Mouse (Mus musculus): ENCODE measurements at regions not wholly inside any gene's neighbourhood (a gene's known extent, or its start where the extent isn't known, plus 50 kb on each side); places are given as distances from the start of the nearest gene placed in this dataset.
"Not testable (repeated sequence)": the region's sequence is repeated elsewhere in the genome, so short reads cannot be mapped to it uniquely, and the experiment has no call there.

GRCm38 (mm10) chr3:37810763-37811162 is 86.5 kb upstream of the Gm5148 start:
- Histone ChIP-seq H3K27ac (no peak overlapping the region), H3K9ac (no peak overlapping the region), H3K4me1 (peaks cover 2% of the 10 kb centered on the region), H3K27me3 (no peaks in the 10 kb centered on the region), H3K4me2 (no peak overlapping the region), H3K9me3 (peaks cover 6% of the 10 kb centered on the region; the same call in 1 of the 2 replicates), H3K4me3 (no peak overlapping the region), H3K36me3 (no peaks in the 10 kb centered on the region)
- 85% methylated on average over 2 of the region's 2 CpGs for WGBS
- no peak for ATAC-seq (ENCODE audit: insufficient number of reproducible peaks, insufficient read depth, low FRiP score, low TSS enrichment, low read depth)

- Histone ChIP-seq H3K27me3 (no peaks in the 10 kb centered on the region), H3K36me3 (no peaks in the 10 kb centered on the region), H3K27ac (no peak overlapping the region), H3K9me3 (peaks cover 6% of the 10 kb centered on the region; the same call in 1 of the 2 replicates), H3K4me1 (peaks cover 15% of the 10 kb centered on the region), H3K4me2 (no peak overlapping the region), H3K9ac (no peak overlapping the region), H3K4me3 (no peak overlapping the region)
- ATAC-seq (ENCODE audit: insufficient number of reproducible peaks, insufficient read depth, low FRiP score, low TSS enrichment, low read depth), result 0 out of 2 replicates have a peak, but pooled peaks have one; percentile 29
- 26% methylated on average over 6 of the region's 6 CpGs for WGBS
Measured at GRCm38 (mm10) chr3:37805805-37806148, 81.5 kb upstream of the Gm5148 start.

GRCm38 (mm10) chr3:37804941-37805804 is 80.9 kb upstream of the Gm5148 start:
- Histone ChIP-seq H3K27me3 (no peaks in the 10 kb centered on the region), H3K27ac (no peak overlapping the region), H3K9ac (no peak overlapping the region), H3K4me3 (no peak overlapping the region), H3K4me1 (peaks cover 16% of the 10 kb centered on the region), H3K9me3 (peaks cover 6% of the 10 kb centered on the region; the same call in 1 of the 2 replicates), H3K36me3 (no peaks in the 10 kb centered on the region), H3K4me2 (no peak overlapping the region)
- ATAC-seq (ENCODE audit: insufficient number of reproducible peaks, insufficient read depth, low FRiP score, low TSS enrichment, low read depth), result no peak
- 62% methylated on average over 9 of the region's 9 CpGs for WGBS

- H3K36me3 ChIP-seq, result no peaks in the 10 kb centered on the region
- peaks cover 20% of the 10 kb centered on the region for H3K4me1 ChIP-seq
- peaks cover 2% of the 10 kb centered on the region; the same call in 1 of the 2 replicates for H3K9me3 ChIP-seq
- H3K4me3 ChIP-seq, result no peak overlapping the region
- WGBS, result 42% methylated on average over 5 of the region's 5 CpGs
- no peak overlapping the region for H3K4me2 ChIP-seq
- H3K27me3 ChIP-seq, result no peaks in the 10 kb centered on the region
- H3K9ac ChIP-seq, result no peak overlapping the region
- no peak for ATAC-seq (ENCODE audit: insufficient number of reproducible peaks, insufficient read depth, low FRiP score, low TSS enrichment, low read depth)
- H3K27ac ChIP-seq, result no peak overlapping the region
Measured at GRCm38 (mm10) chr3:37804261-37804660, 80.0 kb upstream of the Gm5148 start.

GRCm38 (mm10) chr3:37803781-37804180 is 79.5 kb upstream of the Gm5148 start:
- H3K4me1 ChIP-seq, result peaks cover 20% of the 10 kb centered on the region
- ATAC-seq (ENCODE audit: insufficient number of reproducible peaks, insufficient read depth, low FRiP score, low TSS enrichment, low read depth); H3K27me3 ChIP-seq; H3K4me2 ChIP-seq; H3K27ac ChIP-seq; H3K9me3 ChIP-seq; H3K36me3 ChIP-seq; H3K9ac ChIP-seq; H3K4me3 ChIP-seq: not testable (repeated sequence)
- 88% methylated on average over 5 of the region's 5 CpGs for WGBS

GRCm38 (mm10) chr3:37801551-37801950 is 77.3 kb upstream of the Gm5148 start:
- Histone ChIP-seq H3K4me3 (no peak overlapping the region), H3K36me3 (no peaks in the 10 kb centered on the region), H3K27ac (no peak overlapping the region), H3K9me3 (no peaks in the 10 kb centered on the region), H3K9ac (no peak overlapping the region), H3K27me3 (no peaks in the 10 kb centered on the region), H3K4me2 (no peak overlapping the region), H3K4me1 (peaks cover 20% of the 10 kb centered on the region)
- WGBS, result 94% methylated on average over 2 of the region's 2 CpGs
- no peak for ATAC-seq (ENCODE audit: insufficient number of reproducible peaks, insufficient read depth, low FRiP score, low TSS enrichment, low read depth)

- Histone ChIP-seq H3K4me2 (no peak overlapping the region), H3K4me3 (no peak overlapping the region), H3K9ac (no peak overlapping the region), H3K27me3 (no peaks in the 10 kb centered on the region), H3K9me3 (no peaks in the 10 kb centered on the region), H3K4me1 (peaks cover 10% of the 10 kb centered on the region), H3K36me3 (no peaks in the 10 kb centered on the region), H3K27ac (no peak overlapping the region)
- ATAC-seq (ENCODE audit: insufficient number of reproducible peaks, insufficient read depth, low FRiP score, low TSS enrichment, low read depth), result no peak
- WGBS, result 37% methylated on average over 6 of the region's 6 CpGs
Measured at GRCm38 (mm10) chr3:37799809-37800208, 75.5 kb upstream of the Gm5148 start.

GRCm38 (mm10) chr3:37789711-37790110 is 65.4 kb upstream of the Gm5148 start:
- peaks cover 41% of the 10 kb centered on the region for H3K4me1 ChIP-seq
- H3K27me3 ChIP-seq, result no peaks in the 10 kb centered on the region
- no peak for ATAC-seq (ENCODE audit: insufficient number of reproducible peaks, insufficient read depth, low FRiP score, low TSS enrichment, low read depth)
- H3K36me3 ChIP-seq, result no peaks in the 10 kb centered on the region
- H3K9me3 ChIP-seq, result no peaks in the 10 kb centered on the region
- 29% methylated on average over 7 of the region's 7 CpGs for WGBS
- peak overlapping the region; percentile 63; the same call in 1 of the 2 replicates for H3K27ac ChIP-seq
- no peak overlapping the region for H3K9ac ChIP-seq
- peak overlapping the region; percentile 1; the same call in 1 of the 2 replicates for H3K4me2 ChIP-seq
- no peak overlapping the region for H3K4me3 ChIP-seq

- no peak for ATAC-seq (ENCODE audit: insufficient number of reproducible peaks, insufficient read depth, low FRiP score, low TSS enrichment, low read depth)
- Histone ChIP-seq H3K36me3 (no peaks in the 10 kb centered on the region), H3K27me3 (no peaks in the 10 kb centered on the region), H3K4me2 (peak overlapping the region; percentile 1; the same call in 1 of the 2 replicates), H3K4me3 (no peak overlapping the region), H3K4me1 (peaks cover 41% of the 10 kb centered on the region), H3K9ac (no peak overlapping the region), H3K9me3 (no peaks in the 10 kb centered on the region), H3K27ac (peak overlapping the region; percentile 63)
- WGBS, result 46% methylated on average over 11 of the region's 11 CpGs
Measured at GRCm38 (mm10) chr3:37789143-37789697, 64.9 kb upstream of the Gm5148 start.

GRCm38 (mm10) chr3:37788366-37788765 is 64.1 kb upstream of the Gm5148 start:
- H3K4me3 ChIP-seq, result no peak overlapping the region
- H3K4me2 ChIP-seq, result no peak overlapping the region
- 49% methylated on average over 9 of the region's 9 CpGs for WGBS
- no peak for ATAC-seq (ENCODE audit: insufficient number of reproducible peaks, insufficient read depth, low FRiP score, low TSS enrichment, low read depth)
- no peak overlapping the region for H3K9ac ChIP-seq
- H3K9me3 ChIP-seq, result no peaks in the 10 kb centered on the region
- H3K27me3 ChIP-seq, result no peaks in the 10 kb centered on the region
- peaks cover 41% of the 10 kb centered on the region for H3K4me1 ChIP-seq
- peak overlapping the region; percentile 63 for H3K27ac ChIP-seq
- H3K36me3 ChIP-seq, result no peaks in the 10 kb centered on the region

GRCm38 (mm10) chr3:37786792-37787191 is 62.5 kb upstream of the Gm5148 start:
- WGBS, result 82% methylated on average over 3 of the region's 3 CpGs
- Histone ChIP-seq H3K27ac (no peak overlapping the region), H3K9me3 (no peaks in the 10 kb centered on the region), H3K4me1 (peaks cover 39% of the 10 kb centered on the region), H3K36me3 (no peaks in the 10 kb centered on the region), H3K4me2 (no peak overlapping the region), H3K4me3 (no peak overlapping the region), H3K27me3 (no peaks in the 10 kb centered on the region), H3K9ac (no peak overlapping the region)
- no peak for ATAC-seq (ENCODE audit: insufficient number of reproducible peaks, insufficient read depth, low FRiP score, low TSS enrichment, low read depth)

- no peaks in the 10 kb centered on the region for H3K27me3 ChIP-seq
- WGBS, result 96% methylated on average over 2 of the region's 2 CpGs
- no peak overlapping the region for H3K9ac ChIP-seq
- no peak for ATAC-seq (ENCODE audit: insufficient number of reproducible peaks, insufficient read depth, low FRiP score, low TSS enrichment, low read depth)
- no peak overlapping the region for H3K4me3 ChIP-seq
- no peaks in the 10 kb centered on the region for H3K36me3 ChIP-seq
- H3K27ac ChIP-seq, result no peak overlapping the region
- no peaks in the 10 kb centered on the region for H3K4me1 ChIP-seq
- H3K9me3 ChIP-seq, result no peaks in the 10 kb centered on the region
- H3K4me2 ChIP-seq, result no peak overlapping the region
Measured at GRCm38 (mm10) chr3:37781086-37781485, 56.8 kb upstream of the Gm5148 start.
